Mouse (Mus musculus): ENCODE data around the gene Arntl.

The Arntl gene

DNA sequence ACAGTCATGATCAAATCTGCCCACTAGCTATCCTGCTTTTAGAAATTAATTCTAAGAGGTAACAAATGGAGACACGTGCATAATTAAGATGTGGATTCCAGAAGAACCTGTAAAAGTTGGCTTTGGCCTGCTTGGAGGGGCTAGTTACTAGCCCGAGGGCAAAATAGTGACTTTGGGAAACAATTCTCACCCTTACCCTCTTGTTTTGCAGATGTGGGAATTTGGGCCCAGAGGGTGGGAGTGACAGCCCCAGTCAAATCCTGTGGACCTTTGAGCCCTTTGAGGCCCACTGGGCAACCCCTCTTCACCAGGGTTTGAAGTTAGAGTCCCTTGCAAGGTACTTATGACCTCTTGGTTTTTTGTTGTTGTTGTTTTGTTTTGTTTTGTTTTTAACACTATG, 72.0 kb downstream of the Arntl start:
- in situ Hi-C loops (cut with MboI, MseI), result no loop called here

DNA sequence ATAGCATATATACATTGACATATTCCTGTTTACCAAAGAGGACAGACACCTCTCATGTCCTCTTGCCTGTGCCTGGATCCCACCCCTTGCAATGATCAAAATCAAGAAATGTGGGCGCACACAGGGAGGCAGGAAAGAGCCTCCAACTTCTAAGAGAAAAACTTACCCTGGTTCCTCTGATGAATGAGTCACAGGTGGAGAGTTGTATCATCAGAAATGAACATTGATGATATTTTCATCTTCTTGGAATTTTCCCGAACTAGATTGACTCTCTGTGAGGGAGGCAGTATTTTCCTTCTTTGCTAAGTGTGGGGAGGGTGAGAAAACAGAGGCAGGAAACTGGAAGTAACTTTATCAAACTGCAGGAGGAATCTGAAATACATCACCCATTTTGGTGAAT, 78.1 kb downstream of the Arntl start:
- in situ Hi-C loops (cut with MboI, MseI), result no loop called here

DNA sequence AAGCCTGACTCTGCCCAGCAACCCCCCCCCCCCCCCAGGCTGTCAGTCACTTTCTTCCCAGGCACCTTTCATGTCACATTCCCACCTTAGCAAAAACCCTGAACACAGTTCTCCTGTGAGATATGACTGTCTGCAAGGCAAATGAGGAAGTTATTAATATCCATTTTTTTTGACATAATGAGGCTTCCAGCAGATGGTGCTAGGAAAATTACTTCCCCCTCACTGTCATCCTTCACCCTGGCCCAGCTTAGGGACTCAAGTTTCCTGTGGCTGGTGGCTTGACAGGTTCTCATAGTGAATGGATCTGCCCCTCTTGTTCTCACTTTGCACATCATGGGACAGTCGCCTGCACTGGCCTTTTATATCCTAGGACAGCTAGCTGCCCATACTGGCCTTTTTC, 81.9 kb downstream of the Arntl start:
- in situ Hi-C loops (cut with MboI, MseI), result no loop called here

DNA sequence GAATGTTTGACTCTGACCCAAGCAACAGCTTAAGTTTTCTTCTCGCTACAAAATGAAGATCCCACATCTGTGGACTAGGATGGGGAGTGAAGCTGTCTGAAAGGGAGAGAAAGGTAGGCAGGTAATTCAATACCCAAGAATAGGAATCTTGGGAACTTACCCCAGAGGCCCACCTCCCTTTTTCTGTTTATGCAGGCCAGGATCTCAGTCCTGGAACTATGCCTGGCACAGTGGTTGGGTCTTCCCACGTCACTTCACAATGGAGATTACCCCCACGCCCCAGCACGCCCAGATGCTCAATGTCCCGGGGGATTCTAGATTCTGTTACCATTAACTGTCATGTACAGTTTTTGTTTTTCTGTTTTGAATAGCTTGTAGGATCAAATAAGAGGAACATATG, 84.5 kb downstream of the Arntl start:
- in situ Hi-C loops (cut with MboI, MseI), result no loop called here

DNA sequence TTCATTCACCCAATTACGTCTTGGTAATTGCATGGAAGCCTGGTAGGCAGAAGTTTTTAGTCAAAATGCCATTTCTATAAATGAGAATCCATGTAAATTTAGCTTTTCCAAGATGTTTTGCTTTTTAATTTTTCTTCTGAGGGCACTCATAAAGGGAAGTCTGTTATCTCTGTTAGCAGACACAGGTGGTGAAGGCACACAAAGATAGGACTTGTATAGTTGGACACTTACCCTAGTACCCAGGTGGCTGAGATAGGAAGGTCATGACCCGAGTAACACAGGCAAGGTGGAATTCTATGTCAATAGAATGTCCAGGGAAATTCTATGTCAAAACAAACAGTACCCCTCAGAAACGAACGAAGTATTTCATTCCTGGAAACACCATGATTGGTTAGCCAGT, 84.9 kb downstream of the Arntl start:
- in situ Hi-C loops (cut with MboI, MseI), result no loop called here

DNA sequence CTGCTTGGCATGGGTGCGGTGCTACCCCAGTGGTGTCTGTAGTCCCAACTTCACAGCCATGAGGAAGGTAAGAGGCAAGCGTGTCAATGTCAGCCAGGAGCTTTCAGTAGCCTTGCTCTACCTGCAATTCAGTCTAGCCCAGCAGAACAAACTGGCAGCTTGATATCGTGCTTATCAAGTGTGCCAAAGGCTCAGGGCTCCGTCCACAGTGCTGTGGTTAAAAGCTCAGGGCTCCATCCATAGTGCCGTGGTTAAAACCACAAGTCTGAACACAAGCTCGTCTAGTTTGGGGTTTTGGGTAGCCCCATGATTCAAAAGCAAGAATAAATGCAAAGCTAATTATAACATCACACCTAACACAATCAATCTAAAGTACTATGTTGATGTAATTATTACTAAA, 87.3 kb downstream of the Arntl start:
- in situ Hi-C loops (cut with MboI, MseI), result no loop called here

DNA sequence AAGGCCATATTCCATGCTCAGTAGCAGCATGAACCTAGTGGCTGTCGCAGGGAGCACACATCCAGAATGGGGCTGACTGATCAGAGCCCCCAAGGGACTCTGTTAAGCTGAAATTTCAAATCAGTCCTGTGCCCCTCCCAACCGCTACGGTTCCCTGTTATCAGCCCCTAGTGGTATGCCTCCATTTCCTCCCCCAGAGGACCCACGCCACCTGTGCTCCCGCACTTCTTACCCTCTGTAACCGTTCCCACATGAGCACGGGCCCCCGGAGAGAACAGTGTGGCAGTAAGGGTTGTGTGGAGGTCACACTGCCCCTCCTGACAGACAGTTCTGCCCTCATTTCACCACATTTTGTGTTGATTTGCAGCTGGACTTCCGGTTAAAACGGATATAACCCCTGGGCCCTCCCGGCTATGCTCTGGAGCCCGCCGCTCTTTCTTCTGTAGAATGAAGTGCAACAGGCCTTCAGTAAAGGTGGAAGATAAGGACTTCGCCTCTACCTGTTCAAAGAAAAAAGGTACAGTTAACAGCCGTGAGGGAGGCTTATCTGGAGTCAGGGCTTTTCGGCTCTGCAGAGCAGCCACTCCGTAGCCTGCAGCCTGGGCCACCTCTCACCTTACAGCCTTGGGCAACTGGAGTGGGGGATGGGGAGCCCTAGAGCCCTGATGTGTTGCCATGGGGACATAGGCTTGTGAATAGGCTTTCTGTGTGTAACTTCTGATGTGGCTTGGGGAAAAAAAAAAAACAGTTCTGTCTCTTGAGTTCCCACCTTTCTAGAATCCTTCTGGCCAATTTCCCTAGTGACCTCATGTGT, 88.0 kb downstream of the Arntl start:
- in situ Hi-C loops (cut with MboI, MseI), result no loop called here

DNA sequence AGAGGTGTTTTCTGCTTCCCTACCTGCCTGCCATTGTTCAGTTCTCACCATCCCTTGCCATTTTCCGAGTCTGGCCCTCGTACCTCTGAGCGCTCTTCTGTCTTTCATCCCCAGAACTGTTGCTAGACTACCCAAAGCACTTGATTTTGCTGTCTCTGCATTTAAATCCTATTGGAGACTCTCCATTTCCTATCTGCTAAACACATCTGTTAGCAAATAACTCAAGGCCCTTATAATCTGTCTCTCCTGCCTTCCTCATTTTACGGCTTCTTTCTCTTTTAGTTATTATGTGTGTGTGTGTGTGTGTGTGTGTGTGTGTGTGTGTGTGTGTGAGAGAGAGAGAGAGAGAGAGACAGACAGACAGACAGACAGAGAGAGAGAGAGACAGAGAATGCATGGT, 90.5 kb downstream of the Arntl start:
- in situ Hi-C loops (cut with MboI, MseI), result no loop called here

DNA sequence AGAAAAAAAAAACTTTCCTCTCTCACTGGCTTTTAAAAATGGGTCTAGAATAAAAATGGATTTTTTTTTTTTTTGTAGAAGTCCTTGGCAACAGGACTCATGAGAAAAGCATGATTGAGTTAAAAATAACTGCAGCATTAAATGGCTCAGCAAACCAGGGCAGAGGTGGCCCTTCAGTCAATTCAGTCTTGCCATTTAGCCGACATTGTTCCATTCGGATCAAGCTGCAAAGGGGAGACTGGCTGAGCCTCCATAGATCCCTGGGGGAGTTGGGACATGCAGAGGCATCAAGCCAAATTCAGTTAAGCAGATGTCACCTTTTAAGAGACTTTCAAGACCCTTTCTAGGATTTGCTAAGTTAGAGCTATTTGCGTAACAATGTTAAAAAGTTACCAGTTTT, 102.9 kb downstream of the Arntl start:
- in situ Hi-C loops (cut with MboI, MseI), result loop anchor here (5.0 kb wide), 1 partner anchor 53 kb away; no protein-coding TSS in a partner anchor

DNA sequence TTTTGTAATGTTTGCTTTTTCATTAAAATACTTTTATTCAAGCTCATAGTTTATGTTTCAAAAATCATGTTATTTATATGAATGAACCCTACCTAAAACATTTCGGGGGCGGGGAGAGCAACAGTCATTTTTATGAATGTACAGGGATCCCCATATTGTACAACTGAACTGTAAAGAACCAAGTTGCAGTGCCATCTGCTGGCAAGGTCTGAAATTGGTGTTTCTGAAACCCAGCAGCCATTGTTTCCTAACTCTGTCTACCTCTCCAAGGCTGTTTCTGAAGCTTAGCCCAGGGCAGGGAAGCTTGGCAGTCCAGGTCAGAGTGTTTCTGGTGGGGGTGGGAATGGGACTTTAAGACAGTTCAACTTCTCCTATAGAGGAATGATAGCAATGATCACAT, 104.5 kb downstream of the Arntl start:
- in situ Hi-C loops (cut with MboI, MseI), result loop anchor here (5.0 kb wide), 1 partner anchor 54 kb away; no protein-coding TSS in a partner anchor

DNA sequence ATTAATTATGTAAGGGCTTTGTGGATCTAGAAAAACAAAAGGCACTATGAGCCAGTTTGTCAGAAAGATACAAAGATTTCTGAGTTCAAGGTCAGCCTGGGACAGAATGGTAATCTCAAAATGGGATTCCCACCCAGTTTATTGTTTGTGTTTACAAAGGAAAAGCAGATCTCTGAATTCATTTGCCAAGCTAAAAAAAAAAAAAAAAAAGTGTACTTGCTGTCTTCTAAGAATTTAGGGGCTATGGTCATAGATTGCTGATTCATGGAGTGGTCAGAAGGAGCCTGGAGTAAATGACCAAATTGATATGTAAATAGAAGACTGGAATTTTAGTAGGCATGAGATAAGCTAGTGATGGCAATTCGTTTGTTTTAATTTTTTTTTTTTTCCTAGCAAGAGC, 112.9 kb downstream of the Arntl start:
- in situ Hi-C loops (cut with MboI, MseI), result loop anchor here (10.0 kb wide), 1 partner anchor 405 kb away; no protein-coding TSS in a partner anchor

DNA sequence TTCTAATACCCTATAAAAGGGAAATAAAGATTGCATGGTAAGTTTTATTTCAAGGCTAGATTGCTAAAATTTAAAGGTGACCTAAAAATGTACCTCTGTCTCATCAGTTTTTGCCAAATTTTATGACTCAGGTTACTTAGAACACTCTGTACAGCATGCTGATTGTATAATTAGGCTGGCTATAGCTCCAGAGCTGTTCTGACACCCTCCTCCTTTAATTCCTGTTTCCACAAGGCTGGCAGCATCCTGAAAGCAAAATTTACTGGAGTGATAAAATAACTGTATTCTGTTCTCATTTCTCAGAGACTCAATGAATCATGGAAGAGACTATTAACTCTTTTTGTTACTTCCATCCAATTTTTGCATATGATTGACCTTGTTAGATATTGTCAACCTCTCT, 126.8 kb downstream of the Arntl start:
- in situ Hi-C loops (cut with MboI, MseI), result no loop called here

DNA sequence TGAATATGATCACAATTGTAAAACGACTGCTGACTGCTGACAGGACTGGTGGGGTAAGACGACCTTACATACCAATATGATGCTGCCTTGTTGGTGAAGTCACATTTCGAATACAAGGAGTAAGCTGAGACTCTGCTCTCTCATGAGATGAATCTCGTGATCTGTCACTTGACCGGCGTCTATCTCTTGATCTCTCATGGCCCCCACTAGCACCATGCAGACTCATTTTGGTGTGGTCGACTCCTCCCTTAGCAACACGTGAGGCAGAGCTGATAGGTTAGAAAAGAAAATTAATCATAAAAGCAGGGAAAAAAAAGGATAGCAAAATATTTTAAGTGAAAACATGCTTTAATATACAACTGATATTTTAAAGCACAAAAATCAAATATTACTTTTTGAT, 128.0 kb downstream of the Arntl start:
- in situ Hi-C loops (cut with MboI, MseI), result no loop called here

DNA sequence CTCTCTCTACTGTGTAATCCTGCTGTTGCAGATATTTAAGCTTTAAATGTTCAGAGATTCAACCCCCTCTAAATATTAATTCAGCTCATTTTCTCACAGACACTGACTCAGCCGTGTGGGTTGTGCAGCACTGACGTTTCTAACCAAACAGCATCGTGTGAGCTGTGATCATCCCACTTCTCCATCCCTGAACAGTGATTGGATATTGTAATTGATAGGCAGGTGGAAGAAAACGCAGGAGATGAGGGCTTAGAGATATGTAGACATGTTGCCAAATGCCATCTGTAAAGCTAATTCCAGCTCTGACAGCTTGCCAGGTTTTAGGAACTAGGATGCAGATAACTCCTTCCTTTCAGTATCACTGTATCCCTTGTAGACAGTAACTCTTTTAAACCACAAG, 140.0 kb downstream of the Arntl start:
- in situ Hi-C loops (cut with MboI, MseI), result no loop called here

DNA sequence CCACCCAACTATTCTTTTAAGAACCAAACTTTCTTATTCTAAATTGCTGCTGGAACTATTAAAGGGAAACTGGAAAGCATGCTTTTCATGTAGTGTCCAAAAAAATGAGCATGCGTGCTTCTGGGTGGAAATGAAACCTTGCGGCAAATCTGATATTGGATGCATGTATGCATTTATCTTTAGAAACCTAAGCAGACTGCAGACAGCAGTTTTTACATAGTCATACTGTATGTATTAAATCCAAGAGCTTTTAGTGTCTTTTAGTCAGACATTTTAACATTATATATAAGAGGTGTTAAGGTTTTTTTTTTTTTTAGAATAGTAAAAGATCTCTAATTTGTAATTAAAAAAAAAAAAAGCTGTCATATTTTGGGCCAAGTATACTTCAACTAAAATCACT, 140.4 kb downstream of the Arntl start:
- in situ Hi-C loops (cut with MboI, MseI), result no loop called here

DNA sequence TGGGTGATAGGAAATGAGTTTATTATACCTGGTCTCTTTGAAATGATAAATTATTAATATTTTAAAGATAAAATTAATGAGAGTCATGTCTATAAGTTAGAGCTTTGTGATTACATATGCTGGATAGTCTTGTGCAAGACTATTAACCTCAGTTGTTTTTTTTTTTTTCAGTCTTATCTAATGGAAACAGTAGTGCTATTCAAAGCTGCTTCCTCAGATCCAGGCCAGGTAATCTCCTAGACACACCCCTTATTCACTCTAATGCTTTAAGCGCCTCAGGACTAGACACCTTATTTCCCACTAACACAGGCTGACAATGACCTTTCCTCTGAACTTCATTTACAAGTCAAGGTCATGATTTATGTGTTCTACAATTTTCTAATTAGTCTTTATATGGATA, 141.8 kb downstream of the Arntl start:
- in situ Hi-C loops (cut with MboI, MseI), result no loop called here
